Mouse (Mus musculus) MEL (cell line): ENCODE measurements around the gene Tent4a. TPM values are rescaled to one million over a fixed set of nuclear protein-coding genes. Genes with fewer than 3 reads are reported as not detected.

Experiments
- DNase-seq: peaks from one replicate; pipeline ENCODE4 v3.0.0; 2011; ENCODE audit warnings: low read depth, low spot score
- H3K27ac ChIP-seq: 2 replicates; pipeline ENCODE4 v1.5.1; 2012; ENCODE audit warnings: low read depth, mild to moderate bottlenecking, control low read depth, low read length, moderate library complexity; ENCODE audit not compliant: control insufficient read depth
- H3K27me3 ChIP-seq, 2 experiments: fragments of 150-350 bp in 1 of 2; sonication (generic) in 1 of 2; 2 replicates each; pipeline ENCODE4 v1.6.1; 2012; ENCODE audit warnings: low read length in 2 of 2, mild to moderate bottlenecking in 2 of 2, improper control_type of control experiment in 1 of 2, moderate library complexity in 1 of 2; ENCODE audit not compliant: insufficient read depth in 2 of 2, control insufficient read depth in 1 of 2
- H3K36me3 ChIP-seq, 2 experiments: 2 replicates each; pipeline ENCODE4 v1.6.1; 2012 to 2014; ENCODE audit warnings: low read length in 2 of 2, improper control_type of control experiment in 1 of 2, inconsistent platforms in 1 of 2, mild to moderate bottlenecking in 1 of 2; ENCODE audit not compliant: insufficient read depth in 2 of 2, control insufficient read depth in 1 of 2
- H3K4me1 ChIP-seq, 2 experiments: fragments of 150-350 bp in 1 of 2; sonication (generic) in 1 of 2; 2 replicates each; pipeline ENCODE4 v1.6.1; 2012; ENCODE audit warnings: low read length in 2 of 2, improper control_type of control experiment in 1 of 2, mild to moderate bottlenecking in 1 of 2; ENCODE audit not compliant: insufficient read depth in 2 of 2, control insufficient read depth in 1 of 2
- H3K4me3 ChIP-seq, 2 experiments: fragments of 150-350 bp in 1 of 2; sonication (generic) in 1 of 2; 2 replicates each; pipeline ENCODE4 v1.5.1; 2012; ENCODE audit warnings: low read depth in 2 of 2, low read length in 2 of 2, mild to moderate bottlenecking in 2 of 2, moderate library complexity in 2 of 2, control low read depth in 1 of 2, improper control_type of control experiment in 1 of 2; ENCODE audit not compliant: control insufficient read depth in 1 of 2, insufficient read depth in 1 of 2
- H3K79me2 ChIP-seq: 2 replicates; pipeline ENCODE4 v1.6.1; 2012; ENCODE audit warnings: mild to moderate bottlenecking, low read length, moderate library complexity; ENCODE audit not compliant: control insufficient read depth, poor library complexity, insufficient read depth
- H3K9ac ChIP-seq: 2 replicates; pipeline ENCODE4 v1.6.1; 2012; ENCODE audit warnings: low read depth, mild to moderate bottlenecking, control low read depth, low read length, moderate library complexity; ENCODE audit not compliant: control insufficient read depth, poor library complexity, severe bottlenecking
- H3K9me3 ChIP-seq: fragments of 150-350 bp; sonication (generic); replicated peaks from 2 replicates; pipeline ENCODE4 v1.6.1; 2012; ENCODE audit warnings: mild to moderate bottlenecking, low read length, improper control_type of control experiment, moderate library complexity; ENCODE audit not compliant: insufficient read depth
- CHD2 ChIP-seq: IDR thresholded peaks from 2 replicates; pipeline ENCODE4 v1.6.1; 2011; ENCODE audit warnings: low read length, improper control_type of control experiment
- E2F4 ChIP-seq: IDR thresholded peaks from 2 replicates; pipeline ENCODE4 v1.6.1; 2011; ENCODE audit warnings: low read depth, low read length, improper control_type of control experiment, borderline replicate concordance
- ELF1 ChIP-seq: IDR thresholded peaks from 2 replicates; pipeline ENCODE4 v1.6.1; 2014; ENCODE audit warnings: low read depth, mild to moderate bottlenecking, inconsistent platforms, low read length, improper control_type of control experiment, moderate library complexity
- ETS1 ChIP-seq: IDR thresholded peaks from 2 replicates; pipeline ENCODE4 v1.6.1; 2012; ENCODE audit warnings: low read depth, mild to moderate bottlenecking, inconsistent platforms, low read length, improper control_type of control experiment, moderate library complexity
- GABPA ChIP-seq: IDR thresholded peaks from 2 replicates; pipeline ENCODE4 v1.6.1; 2012; ENCODE audit warnings: low read depth, mild to moderate bottlenecking, inconsistent platforms, low read length, improper control_type of control experiment, moderate library complexity
- GATA1 ChIP-seq: IDR thresholded peaks from 2 replicates; pipeline ENCODE4 v1.6.1; 2011; ENCODE audit warnings: low read depth, low read length, improper control_type of control experiment
- HCFC1 ChIP-seq: IDR thresholded peaks from 2 replicates; pipeline ENCODE4 v1.6.1; 2012; ENCODE audit warnings: low read depth, mild to moderate bottlenecking, inconsistent platforms, low read length, improper control_type of control experiment, moderate library complexity
- JUND ChIP-seq: IDR thresholded peaks from 2 replicates; pipeline ENCODE4 v1.6.1; 2011; ENCODE audit warnings: low read depth, mild to moderate bottlenecking, improper control_type of control experiment, low read length
- KAT2A ChIP-seq: conservative IDR thresholded peaks from 2 replicates; pipeline ENCODE4 v1.6.1; 2012; ENCODE audit warnings: low read depth, low read length, improper control_type of control experiment, inconsistent platforms
- MAX ChIP-seq: IDR thresholded peaks from 2 replicates; pipeline ENCODE4 v1.6.1; 2011; ENCODE audit warnings: low read length, improper control_type of control experiment
- MEF2A ChIP-seq: IDR thresholded peaks from 2 replicates; pipeline ENCODE4 v1.6.1; 2014; ENCODE audit warnings: low read depth, mild to moderate bottlenecking, inconsistent platforms, low read length, improper control_type of control experiment; ENCODE audit not compliant: poor library complexity, insufficient replicate concordance, severe bottlenecking; ENCODE audit errors: extremely low read depth
- MYC ChIP-seq: IDR thresholded peaks from 2 replicates; pipeline ENCODE4 v1.6.1; 2011; ENCODE audit warnings: low read depth, mild to moderate bottlenecking, low read length, improper control_type of control experiment, moderate library complexity
- NRF1 ChIP-seq: IDR thresholded peaks from 2 replicates; pipeline ENCODE4 v1.6.1; 2014; ENCODE audit warnings: low read depth, mild to moderate bottlenecking, inconsistent platforms, low read length, improper control_type of control experiment, moderate library complexity; ENCODE audit not compliant: poor library complexity, insufficient read depth, severe bottlenecking
- POLR2A ChIP-seq, 2 experiments: IDR thresholded peaks; 2 replicates each; pipeline ENCODE4 v1.6.1; 2011 to 2012; ENCODE audit warnings: low read length in 2 of 2, mild to moderate bottlenecking in 2 of 2, control low read depth in 1 of 2, improper control_type of control experiment in 1 of 2, low read depth in 1 of 2, moderate library complexity in 1 of 2; ENCODE audit not compliant: control insufficient read depth in 1 of 2, insufficient read depth in 1 of 2, poor library complexity in 1 of 2
- POLR2AphosphoS2 ChIP-seq: IDR thresholded peaks from 2 replicates; pipeline ENCODE4 v1.6.1; 2011; ENCODE audit warnings: low read length, improper control_type of control experiment
- RCOR1 ChIP-seq: IDR thresholded peaks from 2 replicates; pipeline ENCODE4 v1.6.1; 2012; ENCODE audit warnings: low read depth, mild to moderate bottlenecking, inconsistent platforms, low read length, improper control_type of control experiment
- TBP ChIP-seq: IDR thresholded peaks from 2 replicates; pipeline ENCODE4 v1.8.0; 2011; ENCODE audit warnings: low read depth, low read length, improper control_type of control experiment
- TCF12 ChIP-seq: IDR thresholded peaks from 2 replicates; pipeline ENCODE4 v1.6.1; 2014; ENCODE audit warnings: low read depth, mild to moderate bottlenecking, inconsistent platforms, low read length, improper control_type of control experiment, moderate library complexity
- UBTF ChIP-seq: IDR thresholded peaks from 2 replicates; pipeline ENCODE4 v1.6.1; 2012; ENCODE audit warnings: low read depth, mild to moderate bottlenecking, inconsistent platforms, low read length, improper control_type of control experiment, moderate library complexity, borderline replicate concordance; ENCODE audit not compliant: insufficient read depth
- USF2 ChIP-seq, 2 experiments: IDR thresholded peaks; 2 replicates each; pipeline ENCODE4 v1.6.1; 2011 to 2012; ENCODE audit warnings: improper control_type of control experiment in 2 of 2, low read length in 2 of 2, borderline replicate concordance in 1 of 2, inconsistent platforms in 1 of 2, low read depth in 1 of 2, mild to moderate bottlenecking in 1 of 2; ENCODE audit not compliant: insufficient read depth in 1 of 2
- ZC3H11A ChIP-seq: IDR thresholded peaks from 2 replicates; pipeline ENCODE4 v1.6.1; 2012; ENCODE audit warnings: low read depth, mild to moderate bottlenecking, inconsistent platforms, low read length, improper control_type of control experiment
- ZKSCAN1 ChIP-seq: IDR thresholded peaks from 2 replicates; pipeline ENCODE4 v1.6.1; 2012; ENCODE audit warnings: low read depth, mild to moderate bottlenecking, inconsistent platforms, low read length, improper control_type of control experiment, moderate library complexity
- ZMIZ1 ChIP-seq: IDR thresholded peaks from 2 replicates; pipeline ENCODE4 v1.6.1; 2012; ENCODE audit warnings: low read depth, mild to moderate bottlenecking, inconsistent platforms, low read length, improper control_type of control experiment, moderate library complexity
- polyA plus RNA-seq, 2 experiments: library from polyadenylated mRNA; stranded (reverse) in 1 of 2; unstranded in 1 of 2; fragments of >175 nt in 1 of 2; fragments of >200 nt in 1 of 2; gene quantifications; 2 replicates each; pipeline versions ENCODE4 v1.2.1 to v1.2.4; 2012; ENCODE audit warnings: low replicate concordance in 2 of 2, low read depth in 1 of 2; ENCODE audit not compliant: insufficient read length in 2 of 2, insufficient read depth in 1 of 2, missing spikeins in 1 of 2
- total RNA-seq: library from RNA; depleted of rRNA; stranded (reverse); fragments of 300-350 nt; gene quantifications from 2 replicates; pipeline ENCODE4 v1.2.3, GENCODE M21; 2012

The Tent4a gene
- total and polyA plus RNA-seq, 3 experiments: 12.2 to 18.4 TPM; not detected in 1

- H3K4me3 ChIP-seq: no peak overlapping the region
- H3K27ac ChIP-seq: no peak overlapping the region
- no peak for DNase-seq
- no peaks in the 10 kb centered on the region for H3K36me3 ChIP-seq
- H3K9me3 ChIP-seq: no peaks in the 10 kb centered on the region
- H3K79me2 ChIP-seq: no peaks in the 10 kb centered on the region
- peaks cover 0 to 1% of the 10 kb centered on the region in 2 experiments; a peak in 3 of 4 replicates for H3K27me3 ChIP-seq
- no peak overlapping the region for H3K9ac ChIP-seq
- TF ChIP-seq RCOR1: no peak
- no peak for TF ChIP-seq HCFC1
- TF ChIP-seq GATA1: no peak
- no peak for TF ChIP-seq UBTF
- TF ChIP-seq POLR2AphosphoS2: no peak
- no peak for TF ChIP-seq ETS1
- TF ChIP-seq TBP: no peak
- no peak for TF ChIP-seq TCF12
- no peak for TF ChIP-seq KAT2A
- TF ChIP-seq NRF1: no peak
- no peak for TF ChIP-seq MAX
- TF ChIP-seq MEF2A: no peak
- H3K4me1 ChIP-seq: no peaks in the 10 kb centered on the region; a peak in 1 of 4 replicates
These were observed 53.4 kb downstream of the Tent4a start for GRCm38 (mm10) chr13:69481026-69481425.

DNA sequence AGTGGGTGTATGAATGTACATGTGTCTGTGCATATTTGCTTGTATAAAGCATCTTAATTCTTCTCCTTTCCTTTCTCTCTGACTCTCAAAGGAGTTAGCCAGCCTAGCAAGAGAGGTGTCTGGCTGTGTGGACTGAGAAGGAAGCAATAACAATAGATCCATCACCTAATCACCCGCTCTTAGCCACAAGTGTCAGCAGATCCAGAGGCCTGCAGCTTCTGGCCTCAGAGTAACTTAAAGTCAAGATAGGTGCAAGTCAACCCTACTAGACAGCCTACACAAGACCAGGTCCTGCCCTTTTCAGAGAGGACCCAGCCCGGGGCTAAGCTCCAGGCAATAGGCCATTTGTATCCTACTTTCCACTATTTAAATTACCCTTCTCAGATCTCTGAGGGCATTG is 54.5 kb downstream of the Tent4a start:
- Histone ChIP-seq H3K4me3 (no peak overlapping the region), H3K27me3 (peaks cover 0 to 1% of the 10 kb centered on the region in 2 experiments; a peak in 3 of 4 replicates), H3K9ac (no peak overlapping the region), H3K27ac (no peak overlapping the region), H3K4me1 (no peaks in the 10 kb centered on the region), H3K36me3 (no peaks in the 10 kb centered on the region), H3K9me3 (no peaks in the 10 kb centered on the region), H3K79me2 (no peaks in the 10 kb centered on the region)
- DNase-seq: no peak
- no peak for TF ChIP-seq E2F4
- no peak for TF ChIP-seq POLR2A (IDR thresholded peaks at IDR 0.05; ENCODE audit: control insufficient read depth in 1 of 2, insufficient read depth in 1 of 2, low read depth in 1 of 2, low read length in 2 of 2, poor library complexity in 1 of 2)
- no peak for TF ChIP-seq ZMIZ1
- TF ChIP-seq HCFC1: no peak
- no peak for TF ChIP-seq ZKSCAN1
- TF ChIP-seq MYC: no peak
- TF ChIP-seq KAT2A: no peak
- no peak for TF ChIP-seq ETS1
- no peak for TF ChIP-seq NRF1
- no peak for TF ChIP-seq ELF1
- no peak for TF ChIP-seq TCF12
- TF ChIP-seq POLR2AphosphoS2: no peak
- TF ChIP-seq GABPA: no peak
- no peak for TF ChIP-seq JUND
- TF ChIP-seq MEF2A: no peak
- TF ChIP-seq USF2 (IDR thresholded peaks at IDR 0.05; ENCODE audit: borderline replicate concordance in 1 of 2, insufficient read depth in 1 of 2, low read depth in 1 of 2, low read length in 2 of 2): no peak
- no peak for TF ChIP-seq GATA1
- no peak for TF ChIP-seq CHD2
- TF ChIP-seq ZC3H11A: no peak
